8 mouse cellular contexts compared by ENCODE assay signal in the genomic region with DNA sequence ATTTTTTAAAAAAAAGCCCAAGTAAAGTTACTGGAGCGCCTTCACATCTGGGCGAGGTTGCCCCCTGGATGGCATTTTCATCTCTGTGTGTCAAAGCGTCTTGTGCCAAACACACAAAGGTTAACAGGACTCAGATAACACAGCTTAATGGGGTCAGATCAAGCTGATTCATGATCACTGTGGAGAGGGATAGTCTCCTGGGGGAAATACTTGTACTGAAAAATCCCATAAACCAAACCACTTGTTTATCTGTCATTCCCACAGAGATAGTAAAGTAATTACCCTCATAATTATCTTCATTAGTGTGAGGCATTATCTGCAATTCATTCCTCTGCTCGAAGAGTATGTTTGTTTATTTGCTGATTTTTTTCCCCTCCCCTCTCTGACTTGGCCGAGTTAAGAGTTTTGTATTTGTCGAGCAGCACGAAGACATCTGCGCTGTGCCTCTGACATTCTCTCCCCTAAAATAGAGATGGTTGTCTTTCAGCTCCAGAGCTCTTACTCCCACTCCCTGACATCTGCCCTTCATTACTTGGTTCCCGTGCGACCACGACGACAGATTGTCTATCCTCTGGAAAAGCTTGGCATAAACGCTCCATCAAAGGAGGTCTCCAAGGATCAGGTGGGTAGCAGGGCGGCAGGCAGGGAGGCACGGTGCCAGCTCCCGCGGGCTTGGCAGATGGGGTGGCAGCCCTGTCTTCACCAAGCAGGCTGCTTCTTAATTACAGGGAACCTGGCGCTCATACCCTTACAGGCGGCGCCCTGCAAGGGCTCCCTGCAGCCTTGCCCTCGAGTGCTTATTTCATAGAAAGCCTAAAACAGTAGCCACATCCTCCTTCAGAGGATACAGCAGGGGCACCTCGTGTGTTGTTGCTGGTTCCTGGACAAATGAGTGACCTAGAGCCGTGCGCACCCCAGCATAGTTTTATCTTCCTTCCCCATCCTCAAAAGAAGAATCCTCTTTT.
DNase-seq lines count a peak whose midpoint lies in the region; ATAC-seq and TF ChIP-seq lines count a peak whose summit lies in the region.

No protein-coding gene starts in this region.

- no peaks in the 10 kb centered on the region for H3K36me3 ChIP-seq in kidney, adult 2 months (ENCODE audit: control insufficient read depth, insufficient read depth, low read length)

- ATAC-seq in activated CD4-positive, CD25-positive, alpha-beta regulatory T cell, adult 4 months = no peak

- H3K4me3 ChIP-seq in kidney, adult 2 months (ENCODE audit: insufficient read depth, low read depth, low read length) = no peak overlapping the region

- DNase-seq in kidney, adult 2 months = peak; percentile 8
- DNase-seq in kidney, postnatal 25 days = no peak
- DNase-seq in cerebellum, adult 9-11 months = peak; percentile 88
- DNase-seq in heart, postnatal 4 days = peak; percentile 25
- peak; percentile 25 to 28 for DNase-seq in left cerebral cortex, postnatal 25 days (ENCODE audit: low spot score in 2 of 2)
- DNase-seq in right cerebral cortex, postnatal 4 days = peak; percentile 59
- DNase-seq in ovary, adult 18-20 months (ENCODE audit: low spot score) = no peak

- no peak for TF ChIP-seq POLR2A in kidney, adult 2 months (IDR thresholded peaks at IDR 0.05; ENCODE audit: low read depth, low read length)

- 23% methylated on average over 24 of the region's 24 CpGs for WGBS in kidney, adult 2 months

- intact Hi-C loops in left cerebral cortex, postnatal 25 days (cut with DNase I) = no loop called here

- no peaks in the 10 kb centered on the region for H3K4me1 ChIP-seq in kidney, adult 2 months (ENCODE audit: control insufficient read depth, insufficient read depth, low read length)

- TF ChIP-seq CTCF in kidney, adult 2 months (conservative IDR thresholded peaks at IDR 0.05; ENCODE audit: insufficient read depth, insufficient read length, low read depth, low read length) = no peak

- no peak overlapping the region for H3K27ac ChIP-seq in kidney, adult 2 months (ENCODE audit: insufficient read depth, low read depth, low read length)

- H3K27me3 ChIP-seq in kidney, adult 2 months (replicated peaks; ENCODE audit: control insufficient read depth, insufficient read depth, low read length) = no peaks in the 10 kb centered on the region

Comparison
In these comparisons a context has a peak if more than half of its experiments do, and no peak if none do; other contexts are left out.
1. DNase-seq: peak in kidney, adult 2 months (single experiment), cerebellum, adult 9-11 months (single experiment), heart, postnatal 4 days (single experiment), left cerebral cortex, postnatal 25 days (2 of 2) and right cerebral cortex, postnatal 4 days (single experiment); none in kidney, postnatal 25 days (0 of 2) and ovary, adult 18-20 months (single experiment).